Mouse (Mus musculus) liver, embryonic 14.5 days (tissue): ENCODE data around the gene Cdh11. TPM values are rescaled to one million over a fixed set of nuclear protein-coding genes. Genes with fewer than 3 reads are reported as not detected.

Experiments
- ATAC-seq: fragments of 200-750 bp; cut with Nextera tagmentation; 2 replicates; pipeline ENCODE4 v1.8.0; 2017; ENCODE audit warnings: moderate number of reproducible peaks, mild to moderate bottlenecking, moderate library complexity; ENCODE audit not compliant: insufficient read depth
- DNase-seq, 3 experiments: peaks; one replicate each; pipeline ENCODE4 v3.0.0-alpha.2; 2012 to 2013; ENCODE audit warnings: low read depth in 3 of 3, low spot score in 3 of 3
- H3K27ac ChIP-seq: fragments of 300-500 bp; sonication (generic); 2 replicates; pipeline ENCODE4 v1.5.1; 2014; ENCODE audit warnings: moderate library complexity, mild to moderate bottlenecking, control low read depth, inconsistent platforms
- H3K27me3 ChIP-seq: fragments of 300-500 bp; sonication (generic); 2 replicates; pipeline ENCODE4 v1.6.1; 2014; ENCODE audit warnings: mild to moderate bottlenecking, low read length, moderate library complexity; ENCODE audit not compliant: control insufficient read depth, insufficient read depth
- H3K36me3 ChIP-seq: fragments of 300-500 bp; sonication (generic); replicated peaks from 2 replicates; pipeline ENCODE4 v1.6.1; 2014; ENCODE audit warnings: low read depth; ENCODE audit not compliant: control insufficient read depth, insufficient read depth
- H3K4me1 ChIP-seq, 2 experiments: fragments of 200-500 bp in 1 of 2; fragments of 300-500 bp in 1 of 2; sonication (generic) in 1 of 2; replicated peaks; 2 replicates each; pipeline ENCODE4 v1.6.1; 2012 to 2014; ENCODE audit warnings: antibody characterized with exemption in 1 of 2, inconsistent platforms in 1 of 2, low read length in 1 of 2; ENCODE audit not compliant: control insufficient read depth in 2 of 2, insufficient read depth in 2 of 2
- H3K4me2 ChIP-seq: fragments of 300-500 bp; sonication (generic); 2 replicates; pipeline ENCODE4 v1.6.1; 2014; ENCODE audit warnings: low read depth, mild to moderate bottlenecking, control low read depth, moderate library complexity
- H3K4me3 ChIP-seq, 2 experiments: fragments of 200-500 bp in 1 of 2; fragments of 300-500 bp in 1 of 2; sonication (generic) in 1 of 2; 2 replicates each; pipeline ENCODE4 v1.5.1; 2012 to 2014; ENCODE audit warnings: low read depth in 2 of 2, low read length in 2 of 2, mild to moderate bottlenecking in 2 of 2, control low read depth in 1 of 2, inconsistent platforms in 1 of 2, moderate library complexity in 1 of 2; ENCODE audit not compliant: insufficient read depth in 1 of 2
- H3K9ac ChIP-seq: fragments of 300-500 bp; sonication (generic); replicated peaks from 2 replicates; pipeline ENCODE4 v1.6.1; 2014; ENCODE audit warnings: mild to moderate bottlenecking, control low read depth, moderate library complexity
- H3K9me3 ChIP-seq: fragments of 300-500 bp; sonication (generic); 2 replicates; pipeline ENCODE4 v1.6.1; 2016; ENCODE audit warnings: low read length, mixed read lengths; ENCODE audit not compliant: control insufficient read depth
- CTCF ChIP-seq: IDR thresholded peaks from 2 replicates; pipeline ENCODE4 v1.5.1; 2016; ENCODE audit warnings: antibody characterized with exemption, low read depth, control low read depth
- EP300 ChIP-seq: IDR thresholded peaks from 2 replicates; pipeline ENCODE4 v1.6.1; 2016; ENCODE audit warnings: antibody characterized with exemption, low read depth
- WGBS: fragments of 180-500 bp; shearing (Covaris S2); extraction: QIAGEN DNeasy Blood & Tissue Kit; methylation state at CpG from one replicate; pipeline ENCODE4 v1.1.7; 2014; ENCODE audit not compliant: insufficient replicate concordance; 5-methylcytosine and 5-hydroxymethylcytosine counted together
- polyA plus RNA-seq, 2 experiments: library from polyadenylated mRNA; depleted of rRNA in 1 of 2; stranded (reverse) in 1 of 2; unstranded in 1 of 2; fragments of >200 nt; fragmentation: Nextera tagmentation in 1 of 2; extraction: Ambion mirVana in 1 of 2; gene quantifications; 2 replicates each; pipeline versions ENCODE4 v1.2.1 to v1.2.3; 2012 to 2014

The Cdh11 gene
- polyA plus RNA-seq, 2 experiments = 1.3 to 2.4 TPM

DNA sequence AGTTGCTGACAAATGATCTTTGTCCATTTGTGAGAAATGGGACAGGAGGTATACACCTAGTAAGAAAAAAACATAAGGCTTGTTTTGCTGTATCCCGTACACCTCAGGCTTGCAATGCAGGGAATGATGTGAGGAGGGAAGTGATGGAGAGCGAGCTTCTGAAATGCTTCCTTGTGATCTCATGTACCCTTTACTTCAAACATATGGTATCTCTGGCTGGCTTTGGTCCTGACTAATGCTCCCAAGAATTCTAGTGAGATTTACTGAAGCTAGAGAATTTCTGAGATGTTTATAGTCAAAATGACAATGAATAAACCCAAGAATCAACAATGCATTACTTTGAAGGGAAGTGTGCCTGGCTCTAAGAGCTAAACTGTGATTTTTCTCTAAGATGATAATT, 14.0 kb downstream of the Cdh11 start:
- H3K27me3 ChIP-seq = no peaks in the 10 kb centered on the region
- ATAC-seq (no peak), DNase-seq (no peak)
- H3K4me2 ChIP-seq = no peak overlapping the region
- H3K4me3 ChIP-seq = no peak overlapping the region
- no peaks in the 10 kb centered on the region for H3K36me3 ChIP-seq
- no peaks in the 10 kb centered on the region for H3K9me3 ChIP-seq
- WGBS = 67% methylated on average over 2 of the region's 2 CpGs
- no peak overlapping the region for H3K9ac ChIP-seq
- H3K27ac ChIP-seq = no peak overlapping the region
- H3K4me1 ChIP-seq = no peaks in the 10 kb centered on the region
- TF ChIP-seq CTCF (no peak), EP300 (no peak)

DNA sequence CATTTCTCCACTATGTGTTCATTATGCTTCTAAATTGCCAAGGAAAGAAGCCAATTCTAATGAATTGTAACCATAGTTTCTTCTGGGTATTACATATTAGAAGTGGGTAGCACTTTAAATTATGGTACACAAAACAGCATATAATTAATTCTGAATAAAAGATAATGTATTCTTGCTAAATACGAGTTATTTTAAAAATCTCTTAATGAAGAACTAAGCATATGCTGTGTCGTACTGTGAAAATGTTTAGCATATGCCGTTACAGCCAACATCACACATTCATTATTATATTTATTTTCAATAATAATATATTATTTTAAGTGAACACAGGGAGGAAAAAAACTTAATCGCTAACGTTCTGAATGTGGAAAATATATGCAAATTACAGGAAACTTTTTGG, 31.6 kb downstream of the Cdh11 start:
- Histone ChIP-seq H3K4me2 (no peak overlapping the region), H3K27ac (no peak overlapping the region), H3K9ac (no peak overlapping the region), H3K4me1 (no peaks in the 10 kb centered on the region), H3K9me3 (no peaks in the 10 kb centered on the region), H3K4me3 (no peak overlapping the region), H3K36me3 (no peaks in the 10 kb centered on the region), H3K27me3 (no peaks in the 10 kb centered on the region)
- DNase-seq (no peak), ATAC-seq (no peak)
- WGBS = 69% methylated on average over 5 of the region's 5 CpGs
- no peak for TF ChIP-seq CTCF
- no peak for TF ChIP-seq EP300

DNA sequence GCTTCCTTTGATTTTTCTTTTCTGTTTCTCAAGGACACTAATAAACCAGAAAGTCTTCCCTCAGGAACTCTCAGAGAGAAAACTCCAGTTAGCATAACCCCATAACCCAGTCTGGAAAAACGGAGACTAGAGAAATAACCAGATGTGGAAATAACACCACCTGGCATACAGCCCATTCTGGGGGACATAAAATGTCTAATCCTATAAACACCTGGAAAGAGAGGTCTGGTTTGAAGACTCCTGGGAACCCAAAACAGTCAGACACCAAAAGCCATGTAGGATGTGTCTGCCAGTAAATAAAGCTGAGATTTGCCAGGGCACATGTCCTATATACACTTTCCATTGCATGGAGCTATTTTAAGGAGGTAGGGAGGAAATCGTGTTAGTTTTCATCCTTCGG, 42.5 kb downstream of the Cdh11 start:
- no peak overlapping the region for H3K4me2 ChIP-seq
- H3K27me3 ChIP-seq = no peaks in the 10 kb centered on the region
- no peak for DNase-seq
- no peak for ATAC-seq
- H3K9ac ChIP-seq = no peak overlapping the region
- no peaks in the 10 kb centered on the region for H3K4me1 ChIP-seq
- no peak overlapping the region for H3K4me3 ChIP-seq
- TF ChIP-seq CTCF (no peak), EP300 (no peak)
- 66% methylated on average over 3 of the region's 3 CpGs for WGBS
- no peaks in the 10 kb centered on the region for H3K9me3 ChIP-seq
- no peak overlapping the region for H3K27ac ChIP-seq
- no peaks in the 10 kb centered on the region for H3K36me3 ChIP-seq

DNA sequence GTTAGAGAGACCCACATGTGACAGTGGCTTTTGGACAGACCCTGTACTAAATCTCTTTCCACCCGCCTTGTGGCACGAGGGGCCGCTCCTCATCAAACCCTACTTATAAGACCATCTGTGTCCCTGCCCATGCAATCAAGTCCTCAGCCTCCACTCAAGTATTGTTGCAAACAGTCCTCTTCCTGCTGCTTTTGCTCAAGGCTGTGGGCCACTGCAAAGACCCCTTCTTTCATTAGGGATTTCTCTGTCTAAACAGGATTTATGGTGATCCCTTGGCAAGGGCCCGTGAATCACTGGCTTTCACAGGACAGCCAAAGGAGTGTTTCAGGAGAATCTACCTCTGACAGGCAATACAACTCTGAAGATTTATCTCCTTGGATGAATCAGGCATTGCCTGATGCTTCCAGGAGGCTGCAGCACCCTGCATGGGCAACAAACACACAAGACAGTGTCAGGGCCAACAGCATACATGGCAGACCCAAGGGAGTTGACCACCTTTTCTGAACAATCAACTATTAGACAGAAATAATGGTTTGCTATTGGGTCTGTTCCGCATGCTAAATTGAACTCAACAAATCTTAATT, 43.3 kb downstream of the Cdh11 start:
- WGBS = 58% methylated on average over 5 of the region's 5 CpGs
- no peak for TF ChIP-seq EP300
- TF ChIP-seq CTCF = no peak
- Histone ChIP-seq H3K27ac (no peak overlapping the region), H3K9ac (no peak overlapping the region), H3K27me3 (no peaks in the 10 kb centered on the region), H3K36me3 (no peaks in the 10 kb centered on the region), H3K9me3 (no peaks in the 10 kb centered on the region), H3K4me1 (no peaks in the 10 kb centered on the region), H3K4me3 (no peak overlapping the region), H3K4me2 (no peak overlapping the region)
- no peak for ATAC-seq
- DNase-seq = no peak

DNA sequence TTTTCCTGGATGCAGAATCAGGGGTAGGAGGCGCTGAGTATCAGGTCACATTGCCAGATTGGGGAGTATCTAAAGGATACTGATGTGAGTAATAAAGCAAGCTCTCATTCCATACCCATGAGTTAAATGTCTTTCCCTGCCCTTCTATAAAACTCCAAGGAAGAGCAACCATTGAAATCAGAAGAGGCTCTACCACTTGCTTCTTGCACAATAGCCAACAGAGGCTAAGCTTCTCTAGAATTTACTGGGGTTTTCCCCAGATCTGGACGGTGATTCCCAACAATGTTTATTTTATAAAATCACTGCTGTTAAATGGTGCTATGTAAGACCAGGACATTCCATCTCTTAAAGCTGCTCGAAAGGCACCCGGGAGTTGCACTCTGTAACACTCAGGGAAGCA, 44.5 kb downstream of the Cdh11 start:
- no peak overlapping the region for H3K4me2 ChIP-seq
- WGBS = 47% methylated on average over 4 of the region's 4 CpGs
- H3K9me3 ChIP-seq = no peaks in the 10 kb centered on the region
- TF ChIP-seq EP300 = no peak
- TF ChIP-seq CTCF = no peak
- H3K4me3 ChIP-seq = no peak overlapping the region
- H3K27ac ChIP-seq = no peak overlapping the region
- H3K36me3 ChIP-seq = no peaks in the 10 kb centered on the region
- no peak for ATAC-seq
- no peaks in the 10 kb centered on the region for H3K4me1 ChIP-seq
- H3K27me3 ChIP-seq = no peaks in the 10 kb centered on the region
- no peak overlapping the region for H3K9ac ChIP-seq
- DNase-seq = no peak
